Mouse (Mus musculus) ES-E14 (cell line): Measurements from ENCODE around the gene Dazap2.

Experiments
- ZC3H11A ChIP-seq: IDR thresholded peaks from 2 replicates; pipeline ENCODE4 v1.6.1; 2012; ENCODE audit warnings: low read depth, mild to moderate bottlenecking, inconsistent platforms, low read length, borderline replicate concordance
- ZNF384 ChIP-seq: IDR thresholded peaks from 2 replicates; pipeline ENCODE4 v1.6.1; 2012; ENCODE audit warnings: low read depth, low read length, inconsistent platforms

DNA sequence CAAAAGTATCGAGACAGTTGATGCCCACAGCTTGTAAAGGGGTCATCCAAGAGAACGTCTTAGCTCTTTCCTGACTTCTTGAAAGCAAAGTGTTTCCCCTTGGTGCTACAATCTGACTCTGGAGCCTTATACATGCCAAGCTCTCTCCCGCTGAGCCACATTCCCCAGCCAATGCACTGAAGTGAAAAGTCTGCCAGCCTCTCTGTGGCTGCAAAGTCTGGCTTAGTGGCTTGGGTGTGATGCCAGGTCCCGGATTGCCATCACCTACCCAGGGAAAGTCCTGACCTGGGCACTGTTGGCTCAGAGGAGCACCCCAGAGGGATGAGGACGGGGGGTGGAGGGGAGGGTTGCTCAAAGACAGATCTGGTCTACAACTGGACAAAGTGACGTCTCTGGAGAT lies 38.3 kb upstream of the Dazap2 start:
- TF ChIP-seq ZNF384: no peak
- no peak for TF ChIP-seq ZC3H11A
